Mouse (Mus musculus) heart, adult 2 months (tissue): ENCODE results near the gene Nol7. TPM values are rescaled to one million over a fixed set of nuclear protein-coding genes. Genes with fewer than 3 reads are reported as not detected.

Experiments
- DNase-seq, 2 experiments: peaks; one replicate each; pipeline ENCODE4 v3.0.0; 2021
- H3K27ac ChIP-seq: fragments of 200-600 bp; 2 replicates; pipeline ENCODE4 v1.8.1; 2022
- H3K27me3 ChIP-seq: fragments of 200-500 bp; 2 replicates; pipeline ENCODE4 v1.6.1; 2012; ENCODE audit warnings: mild to moderate bottlenecking, low read length, inconsistent platforms, mixed read lengths; ENCODE audit not compliant: control insufficient read depth, insufficient read depth
- H3K36me3 ChIP-seq: fragments of 200-500 bp; 2 replicates; pipeline ENCODE4 v1.6.1; 2012; ENCODE audit warnings: low read length, inconsistent platforms; ENCODE audit not compliant: control insufficient read depth, insufficient read depth
- H3K4me1 ChIP-seq: fragments of 200-500 bp; 2 replicates; pipeline ENCODE4 v1.6.1; 2011; ENCODE audit warnings: low read length; ENCODE audit not compliant: control insufficient read depth, insufficient read depth
- H3K4me3 ChIP-seq: fragments of 200-600 bp; 2 replicates; pipeline ENCODE4 v1.8.1; 2022
- H3K79me2 ChIP-seq: fragments of 200-500 bp; replicated peaks from 2 replicates; pipeline ENCODE4 v1.6.1; 2012; ENCODE audit warnings: mild to moderate bottlenecking, inconsistent platforms, low read length, moderate library complexity, mixed read lengths; ENCODE audit not compliant: control insufficient read depth, insufficient read depth
- H3K9ac ChIP-seq: fragments of 200-500 bp; 2 replicates; pipeline ENCODE4 v1.6.1; 2012; ENCODE audit warnings: low read depth, mild to moderate bottlenecking, control low read depth, inconsistent platforms, low read length, mixed read lengths
- CTCF ChIP-seq: fragments of 200-600 bp; IDR thresholded peaks from 2 replicates; pipeline ENCODE4 v1.8.1; 2022; ENCODE audit warnings: antibody characterized with exemption, mild to moderate bottlenecking, moderate library complexity
- EP300 ChIP-seq: fragments of 200-500 bp; IDR thresholded peaks from 2 replicates; pipeline ENCODE4 v1.6.1; 2011; ENCODE audit warnings: low read depth, low read length, control low read depth; ENCODE audit not compliant: insufficient read depth
- POLR2A ChIP-seq: fragments of 200-500 bp; IDR thresholded peaks from 2 replicates; pipeline ENCODE4 v1.6.1; 2011; ENCODE audit warnings: mild to moderate bottlenecking, low read depth, low read length, control low read depth; ENCODE audit not compliant: insufficient read depth
- WGBS: fragments of 180-500 bp; shearing (Covaris S2); methylation state at CpG from one replicate; pipeline ENCODE4 v1.1.7; 2018; 5-methylcytosine and 5-hydroxymethylcytosine counted together
- intact Hi-C: fragments of 180-260 bp; cut with DNase I; formaldehyde crosslinking; loops from one replicate; pipeline ENCODE4 v1.15.1; 2025
- polyA plus RNA-seq: library from polyadenylated mRNA; depleted of rRNA; stranded (reverse); fragments of >200 nt; gene quantifications from 2 replicates; pipeline ENCODE4 v1.2.3, GENCODE M21; 2012
- total RNA-seq, 2 experiments: library from RNA; stranded (reverse); gene quantifications; 2 replicates each; pipeline ENCODE4 v1.2.3; 2021

The Nol7 gene
- total and polyA plus RNA-seq, 3 experiments = 27.1 to 120 (median 102) TPM

DNA sequence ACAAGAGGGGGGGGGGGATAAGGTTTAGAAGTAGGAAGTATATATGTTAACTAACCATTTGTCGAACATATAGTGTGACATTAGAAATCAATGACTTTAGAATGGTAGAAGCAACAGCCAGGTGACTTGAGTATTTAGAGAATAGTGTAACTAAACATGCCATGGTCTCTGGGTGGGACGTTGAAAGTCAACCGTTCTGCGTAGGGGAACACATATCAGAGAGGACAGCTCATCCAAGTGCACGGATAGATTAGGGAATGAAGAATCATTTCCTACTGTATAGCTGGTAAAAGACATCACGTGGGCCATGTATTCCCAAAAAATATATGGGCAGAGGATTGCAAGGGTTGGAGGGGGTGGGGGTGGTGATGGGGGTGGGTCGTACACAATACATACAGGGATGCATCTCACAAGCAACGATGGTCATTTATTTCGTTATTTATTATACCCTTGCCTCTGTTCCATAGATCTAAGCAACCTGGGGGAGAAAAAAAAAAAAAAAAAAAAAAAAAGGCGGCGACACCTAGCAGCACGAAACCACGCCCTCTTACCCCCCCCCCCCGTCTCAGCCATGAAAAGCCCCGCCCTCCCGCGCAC lies 392 bp upstream of the Nol7 start:
- peaks cover 23% of the 10 kb centered on the region for H3K36me3 ChIP-seq

GRCm38 (mm10) chr13:43399576-43399975 lies 1.4 kb downstream of the Nol7 start:
- H3K4me3 ChIP-seq = no peak overlapping the region
- H3K36me3 ChIP-seq = peaks cover 23% of the 10 kb centered on the region
- H3K4me1 ChIP-seq = no peaks in the 10 kb centered on the region; the same call in 1 of the 2 replicates
- TF ChIP-seq EP300 = no peak
- TF ChIP-seq POLR2A = no peak
- no peak for TF ChIP-seq CTCF
- no peaks in the 10 kb centered on the region for H3K27me3 ChIP-seq
- intact Hi-C loops = loop anchor here (5.0 kb wide), 2 partner anchors 83 to 217 kb away; partner anchors contain the start of gene Ranbp9
- H3K9ac ChIP-seq = no peak overlapping the region
- no peak for DNase-seq
- 79% methylated on average over 5 of the region's 5 CpGs for WGBS
- no peaks in the 10 kb centered on the region for H3K79me2 ChIP-seq
- H3K27ac ChIP-seq = no peak overlapping the region

More for the DNA sequence above, 392 bp upstream of the Nol7 start:
- no peaks in the 10 kb centered on the region for H3K27me3 ChIP-seq
- H3K4me3 ChIP-seq = no peak overlapping the region; the same call in 1 of the 2 replicates
- intact Hi-C loops = loop anchor here (5.0 kb wide), 2 partner anchors 85 to 215 kb away; partner anchors contain the start of gene Ranbp9
- H3K79me2 ChIP-seq = no peaks in the 10 kb centered on the region
- no peak overlapping the region for H3K9ac ChIP-seq
- 50% methylated on average over 14 of the region's 17 CpGs for WGBS
- no peaks in the 10 kb centered on the region; the same call in 1 of the 2 replicates for H3K4me1 ChIP-seq
- TF ChIP-seq POLR2A (no peak), CTCF (no peak), EP300 (no peak)
- DNase-seq = no peak
- H3K27ac ChIP-seq = no peak overlapping the region

GRCm38 (mm10) chr13:43412311-43412710 lies 14.1 kb downstream of the Nol7 start:
- no peak for DNase-seq
- 85% methylated on average over 7 of the region's 7 CpGs for WGBS
- H3K27ac ChIP-seq = no peak overlapping the region
- TF ChIP-seq CTCF (no peak), EP300 (no peak), POLR2A (no peak)
- no peaks in the 10 kb centered on the region for H3K79me2 ChIP-seq
- intact Hi-C loops = loop anchor here (5.0 kb wide), 1 partner anchor 60 kb away; no protein-coding TSS in a partner anchor
- H3K27me3 ChIP-seq = no peaks in the 10 kb centered on the region
- H3K4me1 ChIP-seq = no peaks in the 10 kb centered on the region
- H3K9ac ChIP-seq = no peak overlapping the region
- H3K4me3 ChIP-seq = no peak overlapping the region
- no peaks in the 10 kb centered on the region; the same call in 1 of the 2 replicates for H3K36me3 ChIP-seq

DNA sequence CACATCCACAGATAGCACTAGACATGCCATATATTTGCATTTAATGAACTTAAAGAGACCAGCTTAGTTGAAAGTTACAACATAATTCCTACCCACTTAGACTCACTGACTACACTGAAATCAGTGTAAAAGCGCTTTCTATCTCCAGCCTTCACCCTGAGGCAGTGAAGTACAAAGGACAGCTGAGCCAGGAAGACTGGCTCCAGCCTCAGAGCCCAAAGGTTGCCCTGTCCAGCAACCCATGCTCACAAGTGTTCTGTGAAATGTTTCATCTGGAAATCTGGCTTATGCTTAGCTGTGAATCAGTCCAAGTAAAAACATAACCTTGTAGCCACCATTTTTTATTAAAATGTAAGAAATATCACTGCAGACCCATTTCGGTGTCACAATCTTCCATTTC lies 15.4 kb downstream of the Nol7 start:
- Histone ChIP-seq H3K27me3 (no peaks in the 10 kb centered on the region), H3K4me3 (no peak overlapping the region), H3K9ac (no peak overlapping the region), H3K4me1 (no peaks in the 10 kb centered on the region), H3K27ac (no peak overlapping the region), H3K36me3 (no peaks in the 10 kb centered on the region; the same call in 1 of the 2 replicates), H3K79me2 (no peaks in the 10 kb centered on the region)
- intact Hi-C loops = loop anchor here (5.0 kb wide), 1 partner anchor 59 kb away; no protein-coding TSS in a partner anchor
- 96% methylated on average over 2 of the region's 2 CpGs for WGBS
- DNase-seq = no peak
- TF ChIP-seq POLR2A (no peak), CTCF (no peak), EP300 (no peak)

DNA sequence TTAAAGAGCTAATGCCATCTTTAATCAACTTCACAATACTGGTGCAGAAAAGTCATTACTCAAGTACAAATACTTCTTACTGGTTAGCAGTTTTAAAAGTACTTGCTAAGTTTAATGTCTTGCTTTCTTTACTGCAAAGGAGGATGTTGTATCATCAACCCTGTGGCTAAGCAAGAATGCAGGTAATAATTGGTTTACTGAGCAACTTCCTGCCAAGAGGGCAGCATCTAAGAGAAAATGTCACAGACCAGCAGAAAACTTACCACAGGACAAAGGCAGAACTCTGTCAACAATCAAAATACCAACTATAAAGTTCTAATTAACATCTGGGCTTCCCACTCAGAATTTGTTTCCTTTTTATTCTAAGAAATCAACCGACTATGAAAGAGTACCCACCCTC lies 17.1 kb downstream of the Nol7 start:
- H3K27ac ChIP-seq = no peak overlapping the region
- no peaks in the 10 kb centered on the region for H3K27me3 ChIP-seq
- no peak for DNase-seq
- intact Hi-C loops = no loop called here
- no peak overlapping the region for H3K9ac ChIP-seq
- no peaks in the 10 kb centered on the region for H3K4me1 ChIP-seq
- no peak for TF ChIP-seq EP300
- TF ChIP-seq POLR2A = no peak
- no peak for TF ChIP-seq CTCF
- H3K79me2 ChIP-seq = no peaks in the 10 kb centered on the region
- 71% methylated on average over 1 of the region's 1 CpGs for WGBS
- no peaks in the 10 kb centered on the region; the same call in 1 of the 2 replicates for H3K36me3 ChIP-seq
- H3K4me3 ChIP-seq = no peak overlapping the region

DNA sequence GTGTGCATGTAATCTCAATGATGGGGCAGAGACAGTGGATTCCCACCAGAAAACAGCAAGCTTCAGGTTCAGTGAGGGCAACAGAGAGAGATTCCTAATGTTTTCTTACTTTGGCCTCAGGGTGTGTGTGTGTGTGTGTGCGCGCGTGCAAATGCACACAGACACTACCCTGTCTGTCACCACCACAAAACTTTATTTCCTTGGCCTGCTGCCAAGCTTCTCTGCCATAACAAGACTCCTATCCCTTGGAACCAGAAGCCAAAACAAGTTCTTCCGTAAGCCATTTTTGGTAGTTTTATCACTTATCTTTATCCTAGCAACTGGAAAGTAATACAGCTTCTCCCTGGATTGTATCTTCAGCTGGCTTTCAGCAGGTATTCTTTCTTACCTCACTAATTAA lies 30.2 kb downstream of the Nol7 start:
- H3K27me3 ChIP-seq = no peaks in the 10 kb centered on the region
- no peak overlapping the region for H3K27ac ChIP-seq
- DNase-seq = no peak
- TF ChIP-seq EP300 = no peak
- TF ChIP-seq POLR2A = no peak
- TF ChIP-seq CTCF = no peak
- no peaks in the 10 kb centered on the region; the same call in 1 of the 2 replicates for H3K4me1 ChIP-seq
- WGBS = 77% methylated on average over 4 of the region's 4 CpGs
- H3K36me3 ChIP-seq = no peaks in the 10 kb centered on the region
- no peak overlapping the region for H3K4me3 ChIP-seq
- H3K9ac ChIP-seq = no peak overlapping the region
- no peaks in the 10 kb centered on the region for H3K79me2 ChIP-seq
- intact Hi-C loops = no loop called here
